Mouse (Mus musculus): ENCODE results near the gene Lsm14b. TPM values are rescaled to one million over a fixed set of nuclear protein-coding genes. Genes with fewer than 3 reads are reported as not detected.

The Lsm14b gene
- 11.3 and 12.3 TPM in 2 replicates for polyA plus RNA-seq (2012; rRNA removed)

GRCm38 (mm10) chr2:180024401-180025098 lies at the start of gene Lsm14b:
Gene Lsm14b, plus strand, starts transcription at chr2:180024987.

GRCm38 (mm10) chr2:179976628-179977343 lies 48.0 kb upstream of the Lsm14b start, which contains the start of gene Taf4:
Gene Taf4, minus strand, starts transcription at chr2:179976646.

GRCm38 (mm10) chr2:180042256-180042857 lies 17.6 kb downstream of the Lsm14b start, which contains the start of the genes Psma7 and Ss18l1:
Gene Psma7, minus strand, starts transcription at chr2:180042433.
Gene Ss18l1, plus strand, starts transcription at chr2:180042509.

GRCm38 (mm10) chr2:180070481-180071453 lies 46.0 kb downstream of the Lsm14b start, which contains the start of gene Mtg2:
Gene Mtg2, plus strand, starts transcription at chr2:180070588.

Other genes starting within 250 kb of the Lsm14b start
- gene Taf4, start 48.3 kb upstream of the Lsm14b start, polyA plus RNA-seq (2012; rRNA removed): 5.5 and 6.0 TPM in 2 replicates
- 67.9 and 71.5 TPM in 2 replicates for gene Psma7, start 17.4 kb downstream of the Lsm14b start, polyA plus RNA-seq (2012; rRNA removed)
- gene Ss18l1, start 17.5 kb downstream of the Lsm14b start, polyA plus RNA-seq (2012; rRNA removed): 2.3 and 2.5 TPM in 2 replicates
- 5.5 and 7.4 TPM in 2 replicates for gene Mtg2, start 45.6 kb downstream of the Lsm14b start, polyA plus RNA-seq (2012; rRNA removed)
- gene Hrh3, start 79.5 kb downstream of the Lsm14b start, polyA plus RNA-seq (2012; rRNA removed): 0.04 and 0.20 TPM in 2 replicates
- gene Osbpl2, start 94.3 kb downstream of the Lsm14b start, polyA plus RNA-seq (2012; rRNA removed): 25.3 and 25.7 TPM in 2 replicates
- gene Adrm1, start 146.5 kb downstream of the Lsm14b start, polyA plus RNA-seq (2012; rRNA removed): 92.0 and 132 TPM in 2 replicates
- 43.7 and 49.6 TPM in 2 replicates for gene Lama5, start 200.9 kb downstream of the Lsm14b start, polyA plus RNA-seq (2012; rRNA removed)
- gene Rps21, start 232.4 kb downstream of the Lsm14b start, polyA plus RNA-seq (2012; rRNA removed): 954 and 1,766 TPM in 2 replicates
- gene Cables2, start 248.5 kb downstream of the Lsm14b start, polyA plus RNA-seq (2012; rRNA removed): 12.3 and 14.5 TPM in 2 replicates

Measured in stomach, adult 2 months (tissue).